ENCODE assay signal across 9 mouse cellular contexts in genomic region chr16:21814861-21815668, GRCm38 (mm10). TPM values are rescaled to one million over a fixed set of nuclear protein-coding genes. Genes with fewer than 3 reads are reported as not detected.
DNase-seq lines count a peak whose midpoint lies in the region; ATAC-seq and TF ChIP-seq lines count a peak whose summit lies in the region.
"Had no signal": no experiment of that assay in that cellular context is flagged by ENCODE, and none has a peak within 500 bp of the region (broad histone marks: within the 10 kb centered on the region; RNA-seq: fewer than 3 reads in every experiment).

No protein-coding gene starts in this region.

- WGBS in liver, postnatal 0 days (ENCODE audit: insufficient replicate concordance), result 49% methylated on average over 11 of the region's 11 CpGs
- 48% methylated on average over 11 of the region's 11 CpGs for WGBS in neural tube, embryonic 14.5 days

- peak; percentile 33 for DNase-seq in urinary bladder, postnatal 14 days (ENCODE audit: low spot score)
- no peak for DNase-seq in urinary bladder, postnatal 4 days (ENCODE audit: low spot score in 2 of 2)
- peak; percentile 44 for DNase-seq in cerebellum, adult 9-11 months
- peak; percentile 23 to 64 for DNase-seq in heart, adult 9 months (ENCODE audit: low spot score in 2 of 2)
- DNase-seq in kidney, adult 8-10 months, result peak; percentile 54 to 61
- peak; percentile 28 for DNase-seq in liver, postnatal 0 days
- DNase-seq in gastrocnemius, postnatal 14 days, result no peak

- intact Hi-C loops in gastrocnemius, postnatal 14 days (cut with DNase I; ENCODE audit: low total_unique reads), result loop anchor here (5.0 kb wide), 1 partner anchor 43 kb away; no protein-coding TSS in a partner anchor

- H3K36me3 ChIP-seq in liver, postnatal 0 days (replicated peaks; ENCODE audit: insufficient read depth, low read length), result no peaks in the 10 kb centered on the region
- H3K36me3 ChIP-seq in neural tube, embryonic 14.5 days (ENCODE audit: control insufficient read depth, insufficient read depth, low read length), result no peaks in the 10 kb centered on the region
- H3K36me3 ChIP-seq: embryonic facial prominence, embryonic 12.5 days had no signal

- H3K4me2 ChIP-seq in liver, postnatal 0 days (ENCODE audit: low read depth, low read length), result peak overlapping the region; percentile 40; the same call in 1 of the 2 replicates
- peak overlapping the region; percentile 14; the same call in 1 of the 2 replicates for H3K4me2 ChIP-seq in neural tube, embryonic 14.5 days (ENCODE audit: low read depth, low read length)
- H3K4me2 ChIP-seq: embryonic facial prominence, embryonic 12.5 days had no signal

- H3K27me3 ChIP-seq in liver, postnatal 0 days (ENCODE audit: insufficient read depth, low read length), result no peaks in the 10 kb centered on the region
- H3K27me3 ChIP-seq in neural tube, embryonic 14.5 days (ENCODE audit: control insufficient read depth, insufficient read depth, low read length), result no peaks in the 10 kb centered on the region
- H3K27me3 ChIP-seq: embryonic facial prominence, embryonic 12.5 days had no signal

- no peak overlapping the region for H3K4me3 ChIP-seq in liver, postnatal 0 days (ENCODE audit: low read depth, low read length)
- no peak overlapping the region for H3K4me3 ChIP-seq in neural tube, embryonic 14.5 days (ENCODE audit: low read depth, low read length)
- H3K4me3 ChIP-seq: embryonic facial prominence, embryonic 12.5 days had no signal

- 0 out of 2 replicates have a peak, but pooled peaks have one; percentile 16 for TF ChIP-seq EP300 in liver, postnatal 0 days (IDR thresholded peaks at IDR 0.05; ENCODE audit: low read depth)

- ATAC-seq in liver, postnatal 0 days, result no peak
- ATAC-seq in neural tube, embryonic 14.5 days (ENCODE audit: low read depth), result peak; percentile 60; the same call in 1 of the 2 replicates

- H3K9me3 ChIP-seq in liver, postnatal 0 days (ENCODE audit: low read length), result no peaks in the 10 kb centered on the region
- no peaks in the 10 kb centered on the region for H3K9me3 ChIP-seq in neural tube, embryonic 14.5 days (ENCODE audit: control insufficient read depth, low read length)
- H3K9me3 ChIP-seq: embryonic facial prominence, embryonic 12.5 days had no signal

- peak overlapping the region; percentile 88; the same call in 1 of the 2 replicates for H3K27ac ChIP-seq in liver, postnatal 0 days (ENCODE audit: low read depth)
- H3K27ac ChIP-seq in neural tube, embryonic 14.5 days (ENCODE audit: low read depth, low read length), result no peak overlapping the region
- H3K27ac ChIP-seq: embryonic facial prominence, embryonic 12.5 days had no signal

- H3K9ac ChIP-seq in liver, postnatal 0 days (replicated peaks), result no peak overlapping the region
- no peak overlapping the region for H3K9ac ChIP-seq in neural tube, embryonic 14.5 days (replicated peaks; ENCODE audit: low read depth, low read length)
- H3K9ac ChIP-seq: embryonic facial prominence, embryonic 12.5 days had no signal

- peak; percentile 84 for TF ChIP-seq CTCF in liver, postnatal 0 days (IDR thresholded peaks at IDR 0.05; ENCODE audit: low read depth)

- H3K4me1 ChIP-seq in liver, postnatal 0 days (ENCODE audit: insufficient read depth), result peaks cover 10% of the 10 kb centered on the region
- peaks cover 3% of the 10 kb centered on the region; the same call in 1 of the 2 replicates for H3K4me1 ChIP-seq in neural tube, embryonic 14.5 days (ENCODE audit: control insufficient read depth, insufficient read depth, low read length)
- H3K4me1 ChIP-seq: embryonic facial prominence, embryonic 12.5 days had no signal

RNA-seq across cellular contexts. Expression of gene Map3k13, which starts 20.9 kb away (rescaled TPM):
- 0.97 and 1.2 TPM in 2 replicates for polyA plus RNA-seq in liver, postnatal 0 days (2015; fragmentation: Nextera tagmentation; extraction: Ambion mirVana)
- polyA plus RNA-seq in neural tube, embryonic 14.5 days (2014; fragmentation: Nextera tagmentation; extraction: Ambion mirVana), result 10.7 and 13.0 TPM in 2 replicates
- under 1 TPM; 0.41 to 0.44 TPM for total RNA-seq in gastrocnemius, postnatal 14 days (2021)

RNA-seq across cellular contexts. Expression of gene Ehhadh, which starts 27.5 kb away (rescaled TPM):
- polyA plus RNA-seq in liver, postnatal 0 days (2015; fragmentation: Nextera tagmentation; extraction: Ambion mirVana), result 176 and 215 TPM in 2 replicates
- 2.0 and 2.4 TPM in 2 replicates for polyA plus RNA-seq in neural tube, embryonic 14.5 days (2014; fragmentation: Nextera tagmentation; extraction: Ambion mirVana)
- total RNA-seq in gastrocnemius, postnatal 14 days (2021), result 1 to 10 TPM; 3.2 to 3.7 TPM

Comparison
In these comparisons a context has a peak if more than half of its experiments do, and no peak if none do; other contexts are left out.
1. DNase-seq: peak in urinary bladder, postnatal 14 days (single experiment), cerebellum, adult 9-11 months (single experiment), heart, adult 9 months (2 of 2), kidney, adult 8-10 months (2 of 2) and liver, postnatal 0 days (single experiment); none in urinary bladder, postnatal 4 days (0 of 2) and gastrocnemius, postnatal 14 days (single experiment).
2. RNA of gene Ehhadh, which starts 27.5 kb away (polyA plus RNA-seq): 176 to 215 TPM in liver, postnatal 0 days; 2.0 to 2.4 TPM in neural tube, embryonic 14.5 days; every median in the first group is over 10 times any median in the second.